Mouse (Mus musculus) adrenal gland, postnatal 36 days (tissue): ENCODE results near the gene Mrps31. TPM values are rescaled to one million over a fixed set of nuclear protein-coding genes. Genes with fewer than 3 reads are reported as not detected.

Experiments used
- total RNA-seq, 2 experiments: library from RNA; stranded (reverse); gene quantifications; 2 replicates each; pipeline ENCODE4 v1.2.3; 2021

Mrps31 gene
- total RNA-seq, 2 experiments from 2014 or later = 42.1 to 43.0 TPM

Other genes with a start within 250 kb of the Mrps31 start
- 1 to 10 TPM; 4.6 to 4.9 TPM for gene Nek3, start 244.9 kb upstream of the Mrps31 start, total RNA-seq
- 1 to 10 TPM; 5.2 to 5.6 TPM for gene Ckap2, start 225.5 kb upstream of the Mrps31 start, total RNA-seq
- gene Vps36, start 218.6 kb upstream of the Mrps31 start, total RNA-seq = 10 to 100 TPM; 37.5 to 40.4 TPM
- gene Thsd1, start 184.0 kb upstream of the Mrps31 start, total RNA-seq = 1 to 10 TPM; 2.8 to 3.2 TPM
- not detected for gene Tpte, start 127.9 kb upstream of the Mrps31 start, total RNA-seq
- 10 to 100 TPM; 13.5 to 16.0 TPM for gene Slc25a15, start 12.8 kb upstream of the Mrps31 start, total RNA-seq